Mouse (Mus musculus) spleen, adult 2 months (tissue): Measurements from ENCODE around the gene Meis2.

Experiments
- CTCF ChIP-seq: fragments of 200-500 bp; IDR thresholded peaks from 2 replicates; pipeline ENCODE4 v1.5.1; 2011; ENCODE audit warnings: mild to moderate bottlenecking, inconsistent platforms; ENCODE audit not compliant: insufficient read depth, insufficient read length, insufficient replicate concordance; ENCODE audit errors: extremely low read depth
- POLR2A ChIP-seq: fragments of 200-500 bp; IDR thresholded peaks from 2 replicates; pipeline ENCODE4 v1.6.1; 2011; ENCODE audit warnings: low read depth, low read length, inconsistent platforms

DNA sequence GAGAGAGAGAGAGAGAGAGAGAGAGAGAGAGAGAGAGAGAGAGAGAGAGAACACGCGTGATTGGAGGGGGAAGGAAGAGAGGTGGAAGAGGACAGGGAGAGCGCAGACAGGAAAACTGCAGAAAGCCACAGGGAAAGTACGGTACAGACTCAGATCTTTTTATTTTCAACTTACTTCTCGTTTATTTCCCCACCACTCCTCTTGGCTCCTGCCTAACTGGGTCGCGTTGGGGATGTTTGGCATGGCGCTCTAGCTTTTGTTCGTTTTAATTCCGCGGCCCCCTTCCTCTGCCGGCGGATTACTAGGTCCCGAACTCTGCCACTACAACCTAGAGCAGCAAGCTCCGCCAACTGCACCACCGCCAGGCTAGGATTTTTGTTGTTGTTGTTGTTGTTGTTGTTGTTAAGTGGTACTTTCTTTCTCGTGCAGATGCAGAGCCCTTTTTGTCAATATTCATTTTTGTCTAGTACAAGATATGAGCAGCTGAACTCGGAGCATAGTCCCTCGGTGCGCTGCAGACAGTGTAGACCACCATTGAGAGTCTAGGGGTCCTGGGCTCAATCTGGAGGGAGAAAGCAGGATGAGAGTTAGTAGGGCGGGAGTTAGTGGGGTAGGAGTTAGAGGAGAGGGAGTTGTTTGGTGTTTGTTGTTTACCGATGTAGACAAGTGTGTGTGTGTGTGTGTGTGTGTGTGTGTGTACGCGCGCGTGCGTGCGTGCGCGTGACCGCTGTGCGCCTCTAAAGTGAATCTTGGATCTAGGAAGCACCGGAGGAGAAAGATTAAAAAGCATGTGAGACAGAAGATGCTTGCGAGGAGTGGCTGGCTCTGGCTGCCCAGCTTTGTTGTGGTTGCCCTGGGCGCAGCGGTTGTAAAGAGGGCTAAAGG lies 660 bp upstream of the Meis2 start:
- TF ChIP-seq POLR2A = no peak
- no peak for TF ChIP-seq CTCF
